12 mouse cellular contexts compared by ENCODE assay signal in the genomic region with DNA sequence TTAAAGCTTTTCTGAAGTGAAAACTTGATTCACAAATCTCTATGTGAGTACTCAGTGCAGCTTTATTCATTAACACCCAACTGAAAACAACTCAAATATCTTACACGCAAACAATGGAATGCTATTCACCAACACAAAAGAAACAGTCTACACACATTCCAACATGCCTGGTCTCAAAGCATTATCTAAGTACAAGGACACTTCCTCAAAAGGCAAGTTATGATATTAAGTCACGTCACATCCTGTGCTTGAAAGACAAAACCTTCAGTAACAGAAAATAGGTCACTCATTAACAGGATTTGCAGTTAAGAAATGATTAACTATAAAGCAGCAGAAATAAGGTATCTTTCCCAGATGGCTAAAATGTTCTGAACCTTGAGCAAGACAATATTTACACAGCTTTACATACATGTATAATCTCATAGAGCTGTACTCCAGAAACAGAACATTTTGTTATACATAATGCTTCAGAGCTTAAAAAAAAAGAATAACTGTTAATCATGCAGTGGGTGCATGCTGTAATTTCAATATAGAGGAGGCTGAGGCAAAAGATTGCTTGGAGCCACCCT.
"Had no signal": no experiment of that assay in that cellular context is flagged by ENCODE, and none has a peak within 500 bp of the region (broad histone marks: within the 10 kb centered on the region; RNA-seq: fewer than 3 reads in every experiment).

No protein-coding gene starts in this region.

- H3K36me3 ChIP-seq: hindbrain, embryonic 15.5 days; limb, embryonic 13.5 days; liver, embryonic 13.5 days; lung, embryonic 15.5 days; midbrain, embryonic 12.5 days; neural tube, embryonic 13.5 days had no signal

- ATAC-seq: midbrain, embryonic 16.5 days had no signal

- H3K4me3 ChIP-seq: hindbrain, embryonic 15.5 days; limb, embryonic 13.5 days; liver, embryonic 13.5 days; lung, embryonic 15.5 days; midbrain, embryonic 12.5 days; neural tube, embryonic 13.5 days had no signal

- H3K4me1 ChIP-seq: hindbrain, embryonic 15.5 days; limb, embryonic 13.5 days; liver, embryonic 13.5 days; lung, embryonic 15.5 days; midbrain, embryonic 12.5 days; neural tube, embryonic 13.5 days had no signal

- H3K27me3 ChIP-seq: hindbrain, embryonic 15.5 days; limb, embryonic 13.5 days; liver, embryonic 13.5 days; lung, embryonic 15.5 days; midbrain, embryonic 12.5 days; neural tube, embryonic 13.5 days had no signal

- H3K4me2 ChIP-seq: hindbrain, embryonic 15.5 days; limb, embryonic 13.5 days; liver, embryonic 13.5 days; lung, embryonic 15.5 days; midbrain, embryonic 12.5 days; neural tube, embryonic 13.5 days had no signal

- H3K9ac ChIP-seq: hindbrain, embryonic 15.5 days; limb, embryonic 13.5 days; liver, embryonic 13.5 days; lung, embryonic 15.5 days; midbrain, embryonic 12.5 days; neural tube, embryonic 13.5 days had no signal

- DNase-seq: kidney, adult 18-20 months; kidney, postnatal 14 days; layer of hippocampus, postnatal 36 days; liver, embryonic 13.5 days; right cerebral cortex, adult 18-20 months; right cerebral cortex, postnatal 25 days had no signal

- H3K9me3 ChIP-seq: hindbrain, embryonic 15.5 days; limb, embryonic 13.5 days; liver, embryonic 13.5 days; lung, embryonic 15.5 days; midbrain, embryonic 12.5 days; neural tube, embryonic 13.5 days had no signal

- H3K27ac ChIP-seq: hindbrain, embryonic 15.5 days; limb, embryonic 13.5 days; liver, embryonic 13.5 days; lung, embryonic 15.5 days; midbrain, embryonic 12.5 days; neural tube, embryonic 13.5 days had no signal
